Mouse (Mus musculus) intestine, embryonic 15.5 days (tissue): ENCODE measurements around the gene Tnfaip8l3. TPM values are rescaled to one million over a fixed set of nuclear protein-coding genes. Genes with fewer than 3 reads are reported as not detected.

ENCODE experiments used
- ATAC-seq: fragments of 200-750 bp; cut with Nextera tagmentation; 2 replicates; pipeline ENCODE4 v1.8.0; 2017; ENCODE audit warnings: moderate TSS enrichment, moderate library complexity
- H3K27ac ChIP-seq: fragments of 300-500 bp; sonication (generic); 2 replicates; pipeline ENCODE4 v1.5.1; 2015; ENCODE audit warnings: mild to moderate bottlenecking, inconsistent platforms
- H3K27me3 ChIP-seq: fragments of 300-500 bp; sonication (generic); replicated peaks from 2 replicates; pipeline ENCODE4 v1.6.1; 2015; ENCODE audit warnings: inconsistent platforms
- H3K36me3 ChIP-seq: fragments of 300-500 bp; sonication (generic); 2 replicates; pipeline ENCODE4 v1.6.1; 2015; ENCODE audit warnings: inconsistent platforms
- H3K4me1 ChIP-seq: fragments of 300-500 bp; sonication (generic); replicated peaks from 2 replicates; pipeline ENCODE4 v1.6.1; 2015; ENCODE audit warnings: inconsistent platforms
- H3K4me2 ChIP-seq: fragments of 300-500 bp; sonication (generic); replicated peaks from 2 replicates; pipeline ENCODE4 v1.6.1; 2015; ENCODE audit warnings: mild to moderate bottlenecking, inconsistent platforms
- H3K4me3 ChIP-seq: fragments of 300-500 bp; sonication (generic); replicated peaks from 2 replicates; pipeline ENCODE4 v1.5.1; 2015; ENCODE audit warnings: inconsistent platforms
- H3K9ac ChIP-seq: fragments of 300-500 bp; sonication (generic); 2 replicates; pipeline ENCODE4 v1.6.1; 2015; ENCODE audit warnings: inconsistent platforms
- H3K9me3 ChIP-seq: fragments of 300-500 bp; sonication (generic); 2 replicates; pipeline ENCODE4 v1.6.1; 2016; ENCODE audit warnings: inconsistent platforms
- WGBS: fragments of 180-500 bp; shearing (Covaris S2); methylation state at CpG from one replicate; pipeline ENCODE4 v1.1.7; 2015; 5-methylcytosine and 5-hydroxymethylcytosine counted together
- polyA plus RNA-seq: library from polyadenylated mRNA; unstranded; fragments of >200 nt; fragmentation: Nextera tagmentation; extraction: Ambion mirVana; gene quantifications from 2 replicates; pipeline ENCODE4 v1.2.1, GENCODE M21; 2015

Tnfaip8l3 gene
- polyA plus RNA-seq, 1 experiment from 2014 or later, result 0.31 TPM

DNA sequence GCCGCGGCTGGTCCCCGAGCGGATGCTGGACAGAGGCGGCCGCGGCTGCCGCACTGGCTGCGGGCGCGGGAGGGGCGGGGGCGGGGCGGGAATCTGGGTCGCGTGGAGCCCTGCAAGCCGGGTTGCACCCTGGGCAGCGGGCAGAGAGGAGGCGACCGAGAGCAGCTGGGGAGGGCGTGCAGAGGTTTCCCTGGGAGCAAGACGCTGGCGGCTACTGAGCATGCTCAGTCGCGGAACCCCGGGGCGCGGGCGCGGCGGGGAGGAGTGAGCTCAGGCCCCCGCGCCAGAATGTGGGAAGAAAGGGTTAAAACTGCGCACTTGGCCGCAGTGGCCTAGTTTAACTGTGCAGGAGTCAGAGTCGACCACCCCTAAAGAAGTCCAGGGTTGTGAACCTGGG is 93.1 kb downstream of the Tnfaip8l3 start, which contains the start of gene Elmod1:
TSS of gene Elmod1 (minus strand) at position 180 of the 397 bp plus-strand sequence.
- under 1% methylated on average over 36 of the region's 36 CpGs for WGBS
- Histone ChIP-seq H3K27ac (no peak within 1 kb of the TSS), H3K4me2 (peak within 1 kb of the TSS; percentile 92), H3K4me1 (peaks cover 5% of the 10 kb centered on the region; the same call in 1 of the 2 replicates), H3K36me3 (no peaks in the 10 kb centered on the region), H3K9ac (peak within 1 kb of the TSS; percentile 20), H3K9me3 (no peaks in the 10 kb centered on the region), H3K27me3 (peaks cover 23% of the 10 kb centered on the region), H3K4me3 (peak within 1 kb of the TSS; percentile 43)
- ATAC-seq, result peak; percentile 88

DNA sequence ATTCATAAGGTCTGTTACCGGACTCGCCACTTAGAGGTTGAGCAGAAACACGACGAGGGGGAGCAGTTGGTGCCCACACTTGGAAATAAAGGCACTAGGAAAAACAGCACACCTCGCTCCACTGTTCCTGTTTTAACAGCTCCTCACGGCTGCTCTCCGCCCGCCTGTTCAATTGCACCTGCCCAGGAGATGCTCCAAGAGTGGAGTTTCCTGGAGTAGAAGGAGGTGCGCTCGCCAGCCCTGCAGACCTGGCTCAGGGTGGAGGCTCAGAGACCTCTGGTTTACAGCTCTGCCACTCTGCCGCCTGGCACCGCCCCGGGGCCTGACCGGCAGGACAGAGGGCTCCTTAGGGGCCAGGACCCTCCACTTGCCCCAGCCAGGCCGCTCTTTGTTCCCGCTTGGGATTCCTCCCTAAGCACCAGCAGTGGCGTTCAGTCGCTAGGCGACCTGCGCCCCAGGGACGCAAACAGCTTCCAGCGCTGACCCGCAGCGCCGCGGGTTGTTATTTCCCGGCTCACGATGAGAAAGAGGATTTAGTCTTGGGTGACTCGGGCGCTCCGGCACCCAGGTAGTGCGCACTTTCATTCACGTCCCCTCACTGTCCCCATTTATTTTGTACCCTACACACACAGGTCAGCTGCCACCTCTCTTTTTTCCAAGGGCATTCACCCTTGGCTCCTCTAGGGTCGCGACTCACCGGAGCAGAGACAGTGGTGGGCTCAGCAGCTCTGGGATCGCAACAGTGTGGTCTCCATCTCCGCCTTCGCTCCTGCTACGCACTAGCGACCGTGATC is 93.7 kb downstream of the Tnfaip8l3 start:
- Histone ChIP-seq H3K9me3 (no peaks in the 10 kb centered on the region), H3K36me3 (no peaks in the 10 kb centered on the region), H3K27ac (no peak overlapping the region), H3K4me2 (peak overlapping the region; percentile 92), H3K27me3 (peaks cover 23% of the 10 kb centered on the region), H3K9ac (peak overlapping the region; percentile 20), H3K4me1 (peaks cover 5% of the 10 kb centered on the region; the same call in 1 of the 2 replicates), H3K4me3 (peak overlapping the region; percentile 43)
- 1% methylated on average over 42 of the region's 42 CpGs for WGBS
- peak; percentile 49 for ATAC-seq

DNA sequence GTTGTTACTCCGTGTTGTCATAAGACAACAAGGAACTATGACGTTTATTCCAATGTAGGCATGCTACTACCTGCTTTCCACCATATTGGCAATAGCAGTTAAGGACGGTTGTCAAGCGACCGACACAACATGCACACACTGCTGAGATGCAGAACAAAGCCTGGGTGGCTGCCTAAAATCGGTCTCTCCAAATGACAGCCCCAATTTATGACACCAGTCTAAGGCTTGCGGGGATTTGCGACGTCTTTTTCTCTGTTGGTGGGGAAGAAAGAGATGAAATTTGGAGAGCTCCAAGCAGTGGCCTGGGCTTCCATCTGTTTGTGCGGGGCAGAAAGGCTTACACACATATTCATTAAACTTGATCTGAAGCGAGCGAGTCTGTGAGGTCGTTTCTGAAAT is 94.3 kb downstream of the Tnfaip8l3 start:
- Histone ChIP-seq H3K9ac (no peak overlapping the region), H3K4me1 (peaks cover 5% of the 10 kb centered on the region; the same call in 1 of the 2 replicates), H3K27me3 (peaks cover 23% of the 10 kb centered on the region), H3K9me3 (no peaks in the 10 kb centered on the region), H3K4me3 (peak overlapping the region; percentile 43), H3K4me2 (peak overlapping the region; percentile 92), H3K27ac (no peak overlapping the region), H3K36me3 (no peaks in the 10 kb centered on the region)
- ATAC-seq, result no peak
- 25% methylated on average over 13 of the region's 13 CpGs for WGBS

Other genes starting within 250 kb of the Tnfaip8l3 start
- gene Sln, start 218.2 kb downstream of the Tnfaip8l3 start, polyA plus RNA-seq, result 0.66 and 1.3 TPM in 2 replicates
- gene Elmod1, start 93.1 kb downstream of the Tnfaip8l3 start, polyA plus RNA-seq, result 0.42 and 1.2 TPM in 2 replicates
- not detected in 2 replicates for gene Cyp19a1, start 199.7 kb upstream of the Tnfaip8l3 start, polyA plus RNA-seq
- 0.04 TPM in 1 of 2 replicates, not detected in the other for gene Gldn, start 218.1 kb upstream of the Tnfaip8l3 start, polyA plus RNA-seq